Mouse (Mus musculus) heart, postnatal 14 days (tissue): ENCODE data around the gene Gm20388. TPM values are rescaled to one million over a fixed set of nuclear protein-coding genes. Genes with fewer than 3 reads are reported as not detected.
"Not testable (repeated sequence)": the region's sequence is repeated elsewhere in the genome, so short reads cannot be mapped to it uniquely, and the experiment has no call there.

Experiments used
- DNase-seq, 2 experiments: peaks; one replicate each; pipeline ENCODE4 v3.0.0; 2021 to 2022
- intact Hi-C: fragments of 180-260 bp; cut with DNase I; formaldehyde crosslinking; loops from one replicate; pipeline ENCODE4 v1.15.1; 2025
- total RNA-seq, 2 experiments: library from RNA; stranded (reverse); gene quantifications; 2 replicates each; pipeline ENCODE4 v1.2.3; 2021

Gene Gm20388
- total RNA-seq, 2 experiments from 2014 or later, result 0.24 TPM; not detected in 1

DNA sequence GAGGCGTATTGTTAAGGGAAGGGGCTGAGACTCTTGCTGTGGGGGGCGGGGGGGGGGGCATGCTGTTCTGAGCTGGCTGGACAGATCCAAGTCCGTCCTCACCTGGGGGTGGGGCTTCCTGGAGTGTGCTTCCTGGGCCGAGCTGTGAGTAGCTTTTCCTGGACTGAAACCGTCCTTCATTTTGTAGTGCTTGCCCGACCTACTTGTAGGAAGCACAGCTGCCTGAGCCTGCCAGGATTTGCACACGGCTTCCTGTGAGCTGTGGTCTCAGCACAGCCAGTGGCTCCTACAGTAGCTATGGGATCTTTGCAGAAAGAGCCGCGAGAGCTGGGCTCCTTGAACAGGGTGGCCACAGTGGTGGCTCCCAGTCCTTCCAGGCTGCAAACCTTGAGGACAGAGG is 1683.3 kb downstream of the Gm20388 start:
- intact Hi-C loops, result no loop called here
- DNase-seq, result peak; percentile 47 to 54

- intact Hi-C loops, DNase-seq: not testable (repeated sequence)
Measured at GRCm38 (mm10) chr8:121597492-121597891, 1686.9 kb downstream of the Gm20388 start.

GRCm38 (mm10) chr8:121598190-121598589 is 1687.5 kb downstream of the Gm20388 start:
- intact Hi-C loops, result no loop called here
- no peak for DNase-seq

DNA sequence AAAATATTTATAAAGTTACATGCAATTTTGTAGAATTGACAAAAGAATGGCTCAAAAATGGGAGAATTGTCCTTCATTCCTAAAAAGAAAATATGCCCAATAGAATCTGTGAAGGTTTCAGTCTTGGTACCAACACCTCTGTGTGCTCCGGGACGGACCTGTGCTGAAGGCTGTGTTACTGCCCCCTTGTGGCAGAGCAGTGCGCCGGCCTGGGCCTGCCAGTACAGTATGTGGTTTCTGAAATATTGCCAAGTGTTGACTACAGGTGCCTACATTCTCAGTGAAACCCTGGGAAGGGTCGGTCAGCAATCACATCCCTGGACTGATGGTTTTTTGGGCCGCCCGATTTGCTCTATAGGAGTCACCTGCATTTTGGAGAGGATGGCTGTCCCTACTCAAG is 1688.3 kb downstream of the Gm20388 start:
- DNase-seq, result peak; percentile 83 to 89
- intact Hi-C loops, result no loop called here

- intact Hi-C loops, result no loop called here
- no peak for DNase-seq
Measured at GRCm38 (mm10) chr8:121599842-121600241, 1689.2 kb downstream of the Gm20388 start.

GRCm38 (mm10) chr8:121602411-121602810 is 1691.8 kb downstream of the Gm20388 start:
- DNase-seq, result no peak
- intact Hi-C loops, result loop anchor here (2.0 kb wide), 2 partner anchors 50 to 82 kb away; partner anchors contain the start of gene Zcchc14

DNA sequence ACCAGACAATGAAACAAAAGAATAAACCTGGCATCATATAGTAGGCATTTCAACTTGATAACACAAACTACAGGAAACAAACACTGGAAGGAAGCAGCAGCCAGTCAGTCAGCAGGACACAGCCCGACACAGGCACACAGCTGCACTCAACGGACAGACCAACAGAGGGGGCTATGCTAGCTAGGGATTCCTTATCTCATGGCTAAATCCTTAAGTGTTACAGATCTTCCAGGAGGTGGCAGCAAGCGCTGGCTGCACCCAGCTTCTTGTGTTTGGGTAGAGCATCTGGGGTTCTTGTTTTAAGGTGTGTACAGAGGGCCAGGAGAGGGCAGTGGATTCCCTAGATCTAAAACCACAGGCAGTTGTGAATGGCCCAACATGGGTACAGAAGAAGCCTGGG is 1692.2 kb downstream of the Gm20388 start:
- intact Hi-C loops, result loop anchor here (2.0 kb wide), 2 partner anchors 50 to 82 kb away; partner anchors contain the start of gene Zcchc14
- DNase-seq, result peak; percentile 69 to 79

GRCm38 (mm10) chr8:121603801-121604200 is 1693.2 kb downstream of the Gm20388 start:
- no peak for DNase-seq
- intact Hi-C loops, result loop anchor here (2.0 kb wide), 2 partner anchors 49 to 81 kb away; partner anchors contain the start of gene Zcchc14

- intact Hi-C loops, result loop anchor here (2.0 kb wide), 1 partner anchor 15 kb away; no protein-coding TSS in a partner anchor
- no peak for DNase-seq
Measured at GRCm38 (mm10) chr8:121607661-121608060, 1697.0 kb downstream of the Gm20388 start.

- intact Hi-C loops, result loop anchor here (2.0 kb wide), 1 partner anchor 14 kb away; no protein-coding TSS in a partner anchor
- DNase-seq, result no peak
Measured at GRCm38 (mm10) chr8:121609251-121609650, 1698.6 kb downstream of the Gm20388 start.

GRCm38 (mm10) chr8:121609916-121610315 is 1699.3 kb downstream of the Gm20388 start:
- intact Hi-C loops, result loop anchor here (2.0 kb wide), 1 partner anchor 13 kb away; no protein-coding TSS in a partner anchor
- no peak for DNase-seq

GRCm38 (mm10) chr8:121613419-121613818 is 1702.8 kb downstream of the Gm20388 start:
- no peak for DNase-seq
- intact Hi-C loops, result no loop called here

DNA sequence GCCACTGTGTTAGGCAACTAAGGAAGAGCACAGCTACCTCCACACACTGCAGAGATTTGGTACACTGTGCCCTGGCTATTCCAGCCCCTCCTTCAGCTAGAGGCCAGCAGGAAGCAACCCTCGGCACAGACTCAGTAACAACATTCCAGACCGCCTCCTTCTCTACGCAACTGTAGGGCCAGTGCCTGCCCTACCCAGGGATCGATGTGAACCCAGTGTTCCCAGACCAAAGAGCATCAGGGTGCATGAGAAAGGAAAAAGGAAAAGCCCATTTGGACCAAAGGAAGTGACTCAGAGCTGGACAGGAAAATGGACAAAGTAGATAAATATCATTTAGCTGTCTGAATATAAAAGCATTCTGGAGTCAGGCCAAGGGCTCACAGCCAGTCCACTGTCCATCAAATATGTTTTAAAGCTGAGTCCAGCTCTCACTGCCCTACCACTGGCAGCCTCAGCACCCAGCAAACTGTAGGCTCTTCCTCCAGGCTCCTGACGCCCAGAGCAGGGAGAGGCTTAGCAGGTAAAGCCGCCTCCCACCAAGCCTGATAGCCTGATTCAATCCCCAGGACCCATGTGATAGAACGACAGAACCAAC is 1708.9 kb downstream of the Gm20388 start:
- intact Hi-C loops, result no loop called here
- peak; percentile 69 to 74 for DNase-seq

GRCm38 (mm10) chr8:121620801-121621516 is 1710.3 kb downstream of the Gm20388 start:
- DNase-seq, result peak; percentile 58 to 65
- intact Hi-C loops, result no loop called here

- DNase-seq, result no peak
- intact Hi-C loops, result loop anchor here (2.0 kb wide), 1 partner anchor 13 kb away; no protein-coding TSS in a partner anchor
Measured at GRCm38 (mm10) chr8:121621879-121622278, 1711.2 kb downstream of the Gm20388 start.

DNA sequence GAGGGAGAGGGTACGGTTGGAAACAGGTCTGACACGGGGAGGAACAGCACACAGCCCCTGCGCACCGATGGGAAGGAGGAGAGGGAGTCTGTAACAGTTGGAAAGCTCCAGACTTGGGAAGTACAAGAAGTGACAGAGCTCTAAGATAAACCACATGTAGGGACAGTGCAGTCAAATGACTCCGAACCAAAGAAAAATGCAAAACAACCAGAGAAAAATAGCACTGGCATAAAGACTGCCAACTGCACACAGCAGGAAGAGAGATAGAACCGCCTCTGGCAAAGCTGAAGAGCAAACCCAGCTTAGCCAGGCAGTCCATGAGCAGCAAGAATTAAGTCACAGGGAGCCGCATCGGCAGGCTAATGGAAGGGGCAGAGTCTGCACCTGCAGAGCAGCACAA is 1712.4 kb downstream of the Gm20388 start:
- intact Hi-C loops, result loop anchor here (2.0 kb wide), 1 partner anchor 14 kb away; no protein-coding TSS in a partner anchor
- DNase-seq, result no peak

DNA sequence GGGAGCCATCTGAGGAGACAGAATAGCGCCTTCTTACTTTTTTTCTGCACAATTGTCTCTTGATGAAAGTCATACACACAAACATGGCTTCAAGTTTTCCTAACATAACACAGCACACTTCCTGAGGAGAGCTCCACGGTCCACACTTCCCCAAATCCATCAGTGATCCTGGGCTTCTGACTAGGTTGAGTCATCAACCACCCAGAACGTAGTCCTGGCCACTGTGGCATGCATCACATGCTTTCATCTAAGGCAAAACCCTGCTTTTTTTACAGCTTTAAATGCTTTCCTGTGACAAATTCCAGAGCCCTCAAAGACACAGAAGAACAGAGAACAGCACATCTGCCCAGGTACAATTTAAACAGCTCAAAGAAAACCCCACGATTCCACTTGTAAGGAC is 1718.0 kb downstream of the Gm20388 start:
- intact Hi-C loops, result no loop called here
- no peak for DNase-seq

DNA sequence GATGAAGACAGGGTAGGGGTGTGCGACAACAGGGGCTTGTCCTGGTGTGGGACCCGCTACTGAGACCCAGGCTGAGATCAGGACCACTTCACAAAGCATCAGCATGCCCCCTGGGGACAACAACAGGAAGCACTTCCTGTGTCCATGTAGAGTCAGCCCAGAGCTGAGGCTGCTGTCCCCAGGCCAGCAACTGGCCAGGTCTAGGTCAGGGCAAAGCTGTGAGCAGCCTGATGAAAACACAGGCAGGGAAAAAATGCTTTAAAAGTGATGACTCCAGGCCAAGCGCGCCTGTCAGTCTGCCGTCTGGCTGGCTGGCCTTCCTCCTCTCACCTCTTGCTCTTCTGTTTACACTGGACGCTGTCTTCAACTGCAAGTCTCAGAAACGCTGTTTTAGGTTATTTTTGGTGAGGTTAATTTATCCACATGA is 1721.0 kb downstream of the Gm20388 start:
- intact Hi-C loops, result no loop called here

GRCm38 (mm10) chr8:121632401-121632800 is 1721.8 kb downstream of the Gm20388 start:
- intact Hi-C loops, result no loop called here

More for the DNA sequence above, 1721.0 kb downstream of the Gm20388 start:
- DNase-seq, result peak; percentile 52 to 58

DNA sequence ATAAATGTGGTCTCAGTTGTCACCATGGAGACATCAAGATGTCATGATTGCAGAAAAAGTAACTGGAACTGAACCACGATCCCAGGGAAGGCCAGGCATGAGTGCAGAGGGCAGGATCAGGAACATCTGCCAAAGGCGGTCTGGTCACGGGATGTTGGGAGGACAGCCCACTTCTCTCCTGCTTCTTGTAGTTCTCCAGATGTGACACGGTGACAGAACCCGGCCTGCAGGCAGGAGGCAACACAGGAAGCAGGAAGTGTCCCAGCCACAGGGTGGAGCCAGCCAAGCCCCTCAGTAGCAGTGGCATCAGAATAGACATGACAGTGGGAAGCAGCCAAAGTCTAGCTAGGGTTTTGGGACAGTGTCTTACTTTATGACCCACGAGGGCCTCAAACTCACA is 1724.9 kb downstream of the Gm20388 start:
- peak; percentile 56 to 57 for DNase-seq
- intact Hi-C loops, result loop anchor here (1.0 to 2.0 kb wide), 2 partner anchors 15 to 32 kb away; no protein-coding TSS in a partner anchor

More at GRCm38 (mm10) chr8:121632401-121632800, 1721.8 kb downstream of the Gm20388 start:
- DNase-seq, result no peak

DNA sequence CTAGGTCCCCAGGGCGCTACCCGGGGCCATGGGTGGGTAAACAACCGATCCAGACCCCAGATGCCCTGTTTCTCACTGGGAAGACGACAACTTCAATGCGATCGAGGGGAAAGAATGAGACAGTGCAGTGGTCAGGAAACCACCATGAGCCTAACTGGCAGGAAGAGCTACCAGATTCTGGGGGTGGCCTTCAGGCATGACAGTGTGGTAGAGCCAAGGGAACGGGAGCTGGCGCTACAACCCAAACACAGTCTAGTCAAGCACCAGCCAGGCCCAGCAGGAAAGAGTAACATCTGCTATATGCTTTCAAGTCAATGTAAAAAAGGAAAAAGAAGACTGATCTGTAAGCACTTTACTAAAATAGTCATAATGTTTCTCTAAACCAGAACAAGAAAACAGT is 1725.5 kb downstream of the Gm20388 start:
- no peak for DNase-seq
- intact Hi-C loops, result no loop called here
